Mouse (Mus musculus): ENCODE measurements around the gene Arhgap15. TPM values are rescaled to one million over a fixed set of nuclear protein-coding genes. Genes with fewer than 3 reads are reported as not detected.

The Arhgap15 gene
- total RNA-seq, 2 experiments from 2014 or later = 1.4 to 1.8 TPM

- intact Hi-C loops (cut with DNase I) = loop anchor here (5.0 kb wide), 1 partner anchor 35 kb away; no protein-coding TSS in a partner anchor
- no peak for DNase-seq
Observed at GRCm38 (mm10) chr2:44102351-44102750, 353.7 kb downstream of the Arhgap15 start.

DNA sequence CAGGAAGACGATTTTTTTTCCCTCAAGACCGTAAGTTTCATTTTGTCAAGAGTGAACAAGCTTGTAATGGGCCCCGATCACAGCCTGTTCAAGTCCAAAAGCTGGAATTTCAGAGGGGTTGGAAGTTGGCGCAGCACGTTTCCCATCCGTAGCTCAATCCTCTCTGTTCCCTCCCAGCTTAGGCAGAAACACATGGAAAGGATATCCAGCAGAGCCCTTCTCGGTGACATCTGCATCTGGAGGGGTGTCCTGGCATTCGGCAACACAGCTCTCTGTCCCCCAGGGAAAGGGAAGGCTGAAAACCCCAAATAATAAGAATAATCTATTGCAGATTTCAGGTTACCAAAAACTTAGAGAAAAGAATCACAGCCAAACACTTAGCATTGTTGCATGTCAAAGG lies 354.7 kb downstream of the Arhgap15 start:
- intact Hi-C loops (cut with DNase I) = loop anchor here (5.0 kb wide), 1 partner anchor 36 kb away; no protein-coding TSS in a partner anchor
- no peak for DNase-seq

- intact Hi-C loops (cut with DNase I) = loop anchor here (5.0 kb wide), 1 partner anchor 36 kb away; no protein-coding TSS in a partner anchor
- peak; percentile 23 to 33 for DNase-seq
Observed at GRCm38 (mm10) chr2:44103742-44104141, 355.1 kb downstream of the Arhgap15 start.

DNA sequence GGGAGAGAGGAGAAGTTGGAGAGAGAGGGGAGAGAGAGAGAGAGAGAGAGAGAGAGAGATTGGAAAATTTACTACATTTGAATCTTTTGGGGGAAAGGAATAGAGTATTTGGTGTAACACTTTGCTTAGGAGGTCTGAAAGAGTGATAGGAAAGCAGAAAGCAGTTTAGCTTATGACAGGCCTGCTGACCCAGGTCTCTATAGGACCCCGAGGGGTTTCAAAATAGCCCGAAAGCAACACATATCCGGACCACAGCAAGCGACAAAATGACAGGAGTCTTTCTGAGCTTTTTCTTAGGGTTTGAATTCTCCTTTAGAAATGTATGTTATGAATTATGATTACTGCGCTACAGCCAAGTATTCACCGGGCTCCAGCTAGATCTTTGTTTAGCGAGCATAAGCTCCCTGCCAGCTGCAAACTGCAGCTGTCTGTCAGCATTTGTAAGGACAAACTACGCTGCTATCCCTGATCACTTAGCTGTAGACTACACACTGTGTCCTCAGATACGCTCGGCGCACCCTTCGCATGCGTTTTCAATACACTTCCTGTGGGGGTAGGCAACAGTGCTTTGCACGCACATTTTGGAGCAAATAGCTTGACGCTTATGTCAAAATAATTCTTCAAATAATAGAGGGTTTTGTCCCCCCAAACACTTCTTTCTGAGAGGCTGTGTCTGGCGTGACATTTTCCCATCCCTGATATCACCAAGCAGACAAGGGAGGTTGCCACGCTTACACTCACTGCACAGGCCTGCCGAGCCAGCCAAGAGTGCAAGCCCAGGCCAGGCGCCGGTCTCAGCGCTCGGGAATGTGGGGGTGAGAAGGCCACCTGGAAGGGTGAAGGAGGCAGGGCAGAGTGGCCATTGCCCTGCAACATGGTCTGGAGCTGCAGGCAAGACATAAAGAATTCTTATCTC lies 355.9 kb downstream of the Arhgap15 start:
- DNase-seq = peak; percentile 54 to 66
- intact Hi-C loops (cut with DNase I) = loop anchor here (5.0 kb wide), 1 partner anchor 37 kb away; no protein-coding TSS in a partner anchor

GRCm38 (mm10) chr2:44105198-44105555 lies 356.6 kb downstream of the Arhgap15 start:
- intact Hi-C loops (cut with DNase I) = no loop called here
- DNase-seq = peak; percentile 32 to 39

GRCm38 (mm10) chr2:44106359-44106758 lies 357.7 kb downstream of the Arhgap15 start:
- intact Hi-C loops (cut with DNase I) = no loop called here

DNA sequence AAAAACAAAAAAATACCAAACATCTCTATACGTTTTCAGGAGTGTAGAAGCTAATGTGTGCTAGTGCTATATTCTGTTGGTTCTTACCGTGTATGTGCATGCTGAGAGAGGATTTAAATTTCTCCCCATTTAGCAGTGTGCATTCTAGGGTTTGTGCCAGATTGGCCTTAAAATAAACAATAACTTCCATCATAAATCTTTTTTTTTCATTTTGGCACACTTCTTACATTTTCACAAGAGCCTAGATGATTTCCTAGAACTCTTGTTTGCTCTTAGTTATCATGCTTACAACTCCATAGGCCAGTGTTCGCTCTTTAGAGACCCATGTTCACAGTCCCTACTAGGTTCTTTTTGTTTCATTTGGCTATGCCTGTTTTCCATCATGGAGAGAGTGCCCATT lies 362.7 kb downstream of the Arhgap15 start:
- intact Hi-C loops (cut with DNase I) = no loop called here
- no peak for DNase-seq

More at GRCm38 (mm10) chr2:44106359-44106758, 357.7 kb downstream of the Arhgap15 start:
- DNase-seq = no peak

- intact Hi-C loops (cut with DNase I) = no loop called here
Observed at GRCm38 (mm10) chr2:44112990-44113798, 364.6 kb downstream of the Arhgap15 start.

DNA sequence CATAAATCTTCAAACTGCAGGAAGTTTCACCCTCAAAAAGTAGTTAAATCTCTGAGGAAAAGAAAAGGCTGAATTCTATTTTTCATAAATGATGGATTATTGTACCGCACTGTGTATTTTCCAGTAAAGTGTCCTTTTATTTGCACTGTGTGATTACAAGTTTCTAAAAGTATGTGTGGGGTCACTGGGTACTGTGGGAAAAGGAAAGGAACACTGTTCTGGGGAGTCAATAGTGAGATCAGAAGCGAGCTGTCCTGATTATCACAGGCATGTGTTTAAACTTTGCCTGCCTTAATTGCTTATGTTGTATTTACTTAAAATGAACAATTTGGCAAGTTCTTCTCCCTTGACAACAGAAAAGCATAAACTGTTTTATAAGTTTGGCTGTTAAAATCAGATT lies 365.7 kb downstream of the Arhgap15 start:
- intact Hi-C loops (cut with DNase I) = no loop called here
- DNase-seq = no peak

More at GRCm38 (mm10) chr2:44112990-44113798, 364.6 kb downstream of the Arhgap15 start:
- peak; percentile 13 to 26 for DNase-seq

GRCm38 (mm10) chr2:44121162-44121561 lies 372.5 kb downstream of the Arhgap15 start:
- intact Hi-C loops (cut with DNase I) = no loop called here
- DNase-seq = no peak

GRCm38 (mm10) chr2:44123246-44123645 lies 374.6 kb downstream of the Arhgap15 start:
- no peak for DNase-seq
- intact Hi-C loops (cut with DNase I) = no loop called here

GRCm38 (mm10) chr2:44124093-44124492 lies 375.5 kb downstream of the Arhgap15 start:
- DNase-seq = no peak
- intact Hi-C loops (cut with DNase I) = no loop called here

- DNase-seq = no peak
- intact Hi-C loops (cut with DNase I) = no loop called here
Observed at GRCm38 (mm10) chr2:44124683-44125082, 376.1 kb downstream of the Arhgap15 start.

- intact Hi-C loops (cut with DNase I) = no loop called here
- DNase-seq = no peak
Observed at GRCm38 (mm10) chr2:44126044-44126695, 377.5 kb downstream of the Arhgap15 start.

- intact Hi-C loops (cut with DNase I) = no loop called here
- no peak for DNase-seq
Observed at GRCm38 (mm10) chr2:44129533-44129932, 380.9 kb downstream of the Arhgap15 start.

DNA sequence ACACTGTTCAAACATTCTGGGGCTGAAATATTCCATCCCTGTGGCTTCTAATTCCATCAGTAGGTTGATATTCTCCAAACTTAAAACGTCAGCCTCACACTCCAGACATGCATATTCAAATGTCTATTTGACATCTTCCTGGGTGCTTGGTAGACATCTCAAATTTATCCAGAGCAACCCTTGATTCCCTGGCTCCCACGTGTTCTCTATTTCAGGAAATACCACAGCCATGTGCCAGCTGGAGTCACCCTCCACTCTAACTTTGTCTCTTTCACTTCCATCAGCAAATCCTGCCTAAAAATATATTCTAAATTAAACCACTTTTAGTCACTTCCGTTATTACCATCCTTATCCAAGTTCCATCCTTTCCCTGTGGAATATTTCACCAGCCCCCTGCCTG lies 382.6 kb downstream of the Arhgap15 start:
- no peak for DNase-seq
- intact Hi-C loops (cut with DNase I) = no loop called here

DNA sequence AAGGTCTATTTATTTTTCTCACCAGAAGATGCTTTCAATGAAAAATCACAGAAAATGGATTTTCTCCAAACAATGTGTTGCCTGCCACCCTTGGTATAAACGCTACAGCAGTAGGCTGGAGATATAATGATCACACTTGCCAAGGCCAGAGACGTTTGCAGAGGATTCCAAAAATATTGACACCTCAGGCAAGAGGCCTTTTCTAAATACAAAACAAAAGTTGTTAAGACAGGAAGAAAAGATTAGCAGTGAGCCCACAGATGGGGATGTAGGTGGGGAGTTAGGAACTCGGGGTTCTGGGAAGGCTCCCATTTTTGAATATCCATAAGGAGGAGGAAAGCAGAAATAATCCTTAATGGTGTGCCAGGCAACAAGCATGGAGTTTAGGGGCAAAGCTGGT lies 386.2 kb downstream of the Arhgap15 start:
- DNase-seq = no peak
- intact Hi-C loops (cut with DNase I) = no loop called here

- DNase-seq = no peak
- intact Hi-C loops (cut with DNase I) = no loop called here
Observed at GRCm38 (mm10) chr2:44140455-44140854, 391.8 kb downstream of the Arhgap15 start.

DNA sequence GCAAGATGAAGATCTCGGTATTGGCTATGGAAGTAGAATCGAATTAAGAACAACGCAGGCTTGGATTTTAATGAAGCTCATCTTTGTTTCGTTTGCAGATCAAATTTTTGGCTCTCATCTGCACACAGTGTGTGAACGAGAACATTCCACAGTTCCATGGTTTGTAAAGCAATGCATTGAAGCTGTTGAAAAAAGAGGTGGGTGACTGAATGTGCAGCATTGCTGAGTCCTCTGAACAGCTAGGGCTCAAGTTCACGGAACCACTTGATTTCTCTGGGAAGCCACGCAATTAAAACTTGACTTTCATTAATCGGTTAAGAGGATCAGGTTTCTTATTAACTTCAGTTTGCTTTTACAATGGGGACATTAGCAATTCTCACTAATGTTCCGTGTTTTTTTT lies 393.5 kb downstream of the Arhgap15 start:
- intact Hi-C loops (cut with DNase I) = no loop called here

GRCm38 (mm10) chr2:44142611-44143010 lies 394.0 kb downstream of the Arhgap15 start:
- DNase-seq = no peak
- intact Hi-C loops (cut with DNase I) = no loop called here

More for the DNA sequence above, 393.5 kb downstream of the Arhgap15 start:
- no peak for DNase-seq

All from heart, postnatal 14 days (tissue).